Mouse (Mus musculus) embryo, embryonic 10.5 days (tissue): Measurements from ENCODE around the gene Ppp2r1b.

ENCODE experiments used
- DNase-seq: peaks from one replicate; pipeline ENCODE4 v3.0.0-alpha.2; 2015; ENCODE audit warnings: low spot score

The Ppp2r1b gene

GRCm38 (mm10) chr9:50919554-50919953 lies 74.5 kb downstream of the Ppp2r1b start:
- no peak for DNase-seq

GRCm38 (mm10) chr9:50920933-50921895 lies 76.1 kb downstream of the Ppp2r1b start:
- no peak for DNase-seq

- DNase-seq = no peak
Observed at GRCm38 (mm10) chr9:50922363-50923153, 77.5 kb downstream of the Ppp2r1b start.

- no peak for DNase-seq
Observed at GRCm38 (mm10) chr9:50924454-50924853, 79.4 kb downstream of the Ppp2r1b start.

- no peak for DNase-seq
Observed at GRCm38 (mm10) chr9:50925801-50926200, 80.7 kb downstream of the Ppp2r1b start.

GRCm38 (mm10) chr9:50929986-50930385 lies 84.9 kb downstream of the Ppp2r1b start:
- no peak for DNase-seq

- DNase-seq = no peak
Observed at GRCm38 (mm10) chr9:50941804-50942401, 96.8 kb downstream of the Ppp2r1b start.

- DNase-seq = no peak
Observed at GRCm38 (mm10) chr9:50942711-50943110, 97.6 kb downstream of the Ppp2r1b start.
